Mouse (Mus musculus) cerebellum, adult 9-11 months (tissue): ENCODE data around the gene Fam234b.

ENCODE experiments used
- DNase-seq: peaks from one replicate; pipeline ENCODE4 v3.0.0; 2022

Gene Fam234b

DNA sequence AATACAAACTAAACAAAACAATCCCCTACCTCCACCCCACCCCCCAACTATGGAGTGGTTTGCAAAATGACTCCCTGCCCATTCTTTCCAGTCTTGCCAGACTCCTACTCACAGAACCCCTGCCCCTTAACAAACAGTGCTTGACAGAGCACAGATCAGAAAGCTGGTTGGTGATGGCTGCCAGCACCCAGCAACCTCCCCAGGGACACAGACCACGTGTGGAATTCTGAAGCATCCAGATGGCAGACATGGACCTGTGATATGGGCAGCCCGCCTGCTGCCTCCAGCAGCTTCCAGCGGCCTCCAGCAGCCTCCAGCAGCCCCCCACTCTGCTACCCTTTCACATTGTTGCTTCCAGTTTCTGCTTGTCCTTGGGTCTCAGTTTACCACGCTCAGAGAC, 77.5 kb downstream of the Fam234b start:
- no peak for DNase-seq

DNA sequence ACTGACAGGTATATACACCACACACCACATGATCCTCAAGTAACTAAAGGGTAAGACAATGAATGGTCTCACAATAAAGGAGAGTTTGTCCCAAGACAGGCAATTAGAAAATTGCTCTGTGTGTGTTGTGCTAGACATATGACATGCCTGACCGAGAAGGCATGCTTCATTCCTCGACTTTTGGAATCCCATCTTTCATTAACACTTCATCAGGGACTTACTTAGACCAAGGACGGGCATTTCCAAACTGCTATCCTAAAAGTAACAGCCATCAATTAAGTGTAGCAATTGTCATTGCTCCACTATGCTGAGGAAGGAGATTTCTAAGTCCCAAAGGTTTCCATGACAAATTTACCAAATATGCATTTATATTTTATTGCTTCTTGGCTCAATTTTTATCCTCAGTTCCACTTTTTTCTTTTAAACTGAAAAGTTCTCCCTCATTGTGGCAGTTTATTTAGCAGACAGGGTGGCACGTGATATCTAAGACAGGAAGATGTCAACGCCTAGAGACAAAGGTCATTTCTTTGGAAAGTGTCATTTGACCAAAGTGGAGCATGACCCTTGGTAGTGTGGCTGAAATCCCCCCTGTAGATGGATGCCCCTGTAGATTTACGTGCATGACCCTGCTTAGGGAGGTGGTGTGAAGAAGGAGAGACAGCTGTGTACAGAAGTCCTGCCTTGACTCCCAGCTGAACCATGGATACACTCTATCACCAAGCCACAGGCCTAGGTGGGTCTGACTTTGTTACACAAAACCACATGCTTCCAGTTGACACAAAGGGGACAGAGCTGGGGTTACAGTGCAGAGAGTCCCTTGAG, 78.9 kb downstream of the Fam234b start:
- DNase-seq: no peak

DNA sequence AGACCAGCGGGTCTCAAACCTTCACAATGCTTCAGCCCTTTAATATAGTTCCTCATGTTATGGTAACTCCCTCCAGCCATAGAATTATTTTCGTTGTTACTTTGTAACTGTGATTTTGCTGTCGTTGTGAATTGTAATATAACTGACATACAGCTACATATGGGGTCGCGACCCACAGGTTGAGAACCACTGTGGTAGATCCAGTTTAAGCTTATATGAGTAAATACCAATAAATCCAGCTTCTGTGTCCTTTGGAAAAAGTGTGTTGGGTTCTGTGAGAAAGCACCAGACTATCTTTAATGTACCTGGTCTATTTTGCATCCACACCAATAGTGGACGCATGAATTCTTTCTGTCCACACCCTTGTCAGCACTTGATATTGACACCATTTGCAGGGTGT, 80.5 kb downstream of the Fam234b start:
- DNase-seq: no peak

DNA sequence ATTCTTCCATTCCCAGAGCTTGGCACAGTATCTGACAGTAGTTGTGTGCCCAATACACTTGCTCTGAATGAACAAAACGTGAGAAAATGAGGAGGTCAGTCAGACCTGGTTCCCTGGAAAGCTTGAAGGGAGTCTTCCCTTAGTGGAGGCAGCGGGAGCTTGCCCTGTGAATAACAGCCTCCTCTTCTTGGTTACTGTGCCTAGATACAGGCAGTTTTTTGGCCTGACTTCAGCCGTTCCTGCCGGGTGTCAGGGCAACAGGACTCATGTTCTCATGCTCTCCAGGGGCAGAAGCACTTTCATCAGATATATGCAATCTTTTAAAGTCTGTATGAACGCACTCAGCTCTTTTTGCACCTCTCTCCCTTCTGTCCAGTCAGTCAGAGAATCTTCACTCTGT, 81.5 kb downstream of the Fam234b start:
- DNase-seq: no peak

DNA sequence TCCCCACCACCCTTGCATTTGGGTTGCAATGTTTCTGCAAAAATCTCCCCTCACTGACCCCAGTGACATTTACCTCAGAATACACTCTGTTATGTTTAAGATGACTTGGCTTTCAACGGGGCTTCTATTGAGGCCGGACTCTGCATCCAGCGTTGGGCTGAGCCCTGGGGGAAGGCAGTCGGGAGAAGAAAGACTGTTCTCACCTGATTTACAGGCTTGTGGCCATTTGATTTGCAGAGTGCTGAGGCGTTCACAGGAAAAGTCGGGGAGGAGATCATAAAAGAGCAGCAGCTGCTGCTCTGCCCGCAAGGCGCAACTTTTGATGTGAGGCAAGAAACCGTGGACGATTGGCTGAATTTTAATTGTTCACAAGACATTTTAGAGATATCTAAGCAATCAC, 82.1 kb downstream of the Fam234b start:
- DNase-seq: no peak

DNA sequence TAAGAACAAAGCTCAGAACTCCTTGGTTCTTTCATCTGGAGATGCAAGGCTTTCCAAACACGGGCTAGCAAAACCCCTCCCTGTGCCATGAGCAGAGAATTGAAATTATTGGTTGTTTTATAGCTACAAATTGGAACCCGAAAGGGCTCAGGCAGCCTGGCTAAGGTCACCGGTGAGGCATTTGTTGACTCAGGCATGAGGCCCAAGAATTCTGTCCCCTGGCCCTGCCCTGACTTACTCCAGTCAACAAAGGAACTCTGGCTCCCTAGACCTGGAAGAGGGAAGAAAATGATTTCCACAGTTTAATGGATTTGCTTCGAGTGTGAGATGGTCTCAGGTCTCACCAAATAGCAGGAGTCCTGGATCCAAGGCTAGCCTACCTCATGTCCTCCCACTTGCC, 94.6 kb downstream of the Fam234b start:
- DNase-seq: no peak

DNA sequence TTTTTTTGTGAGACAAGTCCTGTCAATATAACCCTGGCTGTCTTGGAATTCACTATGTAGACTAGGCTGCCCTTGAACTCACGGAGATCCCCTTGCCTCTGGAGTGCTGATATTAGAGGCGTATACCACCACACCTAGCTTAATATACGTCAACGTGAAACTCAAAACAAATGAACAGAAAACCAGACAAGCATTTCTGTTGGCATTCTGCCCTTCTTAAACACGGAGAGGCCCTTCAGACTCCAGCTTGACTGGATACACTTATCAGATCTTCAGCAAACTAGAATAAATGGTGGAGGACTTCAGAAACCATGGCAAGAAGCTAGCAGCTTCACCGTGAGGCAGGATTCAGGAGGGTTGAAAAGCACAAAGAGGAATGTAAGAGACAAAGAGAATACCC, 96.4 kb downstream of the Fam234b start:
- DNase-seq: no peak
